Mouse (Mus musculus) kidney, postnatal 0 days (tissue): ENCODE data around the gene Vps53. TPM values are rescaled to one million over a fixed set of nuclear protein-coding genes. Genes with fewer than 3 reads are reported as not detected.
A peak's percentile ranks its signal among the peaks of the same experiment; 100 is the strongest.

ENCODE experiments used
- ATAC-seq: fragments of 200-750 bp; cut with Nextera tagmentation; replicated peaks from 2 replicates; pipeline ENCODE4 v1.8.0; 2017; ENCODE audit warnings: low read depth, moderate number of reproducible peaks, moderate TSS enrichment, moderate library complexity; ENCODE audit not compliant: low FRiP score
- DNase-seq: peaks from one replicate; pipeline ENCODE4 v3.0.0-alpha.2; 2016; ENCODE audit warnings: low spot score
- H3K27ac ChIP-seq: fragments of 300-500 bp; sonication (generic); 2 replicates; pipeline ENCODE4 v1.5.1; 2014; ENCODE audit warnings: mild to moderate bottlenecking
- H3K27me3 ChIP-seq: fragments of 300-500 bp; sonication (generic); 2 replicates; pipeline ENCODE4 v1.6.1; 2014; ENCODE audit warnings: low read length, mixed read lengths; ENCODE audit not compliant: insufficient read depth
- H3K36me3 ChIP-seq: fragments of 300-500 bp; sonication (generic); 2 replicates; pipeline ENCODE4 v1.6.1; 2014; ENCODE audit warnings: low read length, mixed read lengths; ENCODE audit not compliant: insufficient read depth
- H3K4me1 ChIP-seq: fragments of 300-500 bp; sonication (generic); replicated peaks from 2 replicates; pipeline ENCODE4 v1.6.1; 2014; ENCODE audit warnings: antibody characterized with exemption, low read length, mixed read lengths; ENCODE audit not compliant: insufficient read depth
- H3K4me2 ChIP-seq: fragments of 300-500 bp; sonication (generic); 2 replicates; pipeline ENCODE4 v1.6.1; 2014; ENCODE audit warnings: mild to moderate bottlenecking, low read length, moderate library complexity, mixed read lengths
- H3K4me3 ChIP-seq: fragments of 300-500 bp; sonication (generic); replicated peaks from 2 replicates; pipeline ENCODE4 v1.5.1; 2014; ENCODE audit warnings: low read depth, low read length
- H3K9ac ChIP-seq: fragments of 300-500 bp; sonication (generic); 2 replicates; pipeline ENCODE4 v1.6.1; 2014; ENCODE audit warnings: low read depth, low read length
- H3K9me3 ChIP-seq: fragments of 300-500 bp; sonication (generic); replicated peaks from 2 replicates; pipeline ENCODE4 v1.6.1; 2016; ENCODE audit warnings: low read length, inconsistent platforms, mixed read lengths
- CTCF ChIP-seq: IDR thresholded peaks from 2 replicates; pipeline ENCODE4 v1.5.1; 2016; ENCODE audit warnings: antibody characterized with exemption, low read depth, mild to moderate bottlenecking, moderate library complexity
- WGBS: fragments of 180-500 bp; shearing (Covaris S2); extraction: QIAGEN DNeasy Blood & Tissue Kit; methylation state at CpG from one replicate; pipeline ENCODE4 v1.1.7; 2014; 5-methylcytosine and 5-hydroxymethylcytosine counted together
- polyA plus RNA-seq: library from polyadenylated mRNA; unstranded; fragments of >200 nt; fragmentation: Nextera tagmentation; extraction: Ambion mirVana; gene quantifications from 2 replicates; pipeline ENCODE4 v1.2.1, GENCODE M21; 2015

Gene Vps53
- polyA plus RNA-seq, 1 experiment from 2014 or later: 39.0 TPM

- H3K4me3 ChIP-seq: no peak overlapping the region
- H3K4me2 ChIP-seq: no peak overlapping the region
- WGBS: 50% methylated on average over 5 of the region's 5 CpGs
- no peak for TF ChIP-seq CTCF
- no peaks in the 10 kb centered on the region for H3K27me3 ChIP-seq
- H3K9me3 ChIP-seq: no peaks in the 10 kb centered on the region
- peaks cover 17% of the 10 kb centered on the region for H3K36me3 ChIP-seq
- no peak overlapping the region for H3K9ac ChIP-seq
- no peak overlapping the region for H3K27ac ChIP-seq
- H3K4me1 ChIP-seq: no peaks in the 10 kb centered on the region
- DNase-seq: no peak
- no peak for ATAC-seq
Measured at GRCm38 (mm10) chr11:76170207-76170606, 9.2 kb downstream of the Vps53 start.

GRCm38 (mm10) chr11:76168976-76169375 lies 10.5 kb downstream of the Vps53 start:
- 65% methylated on average over 3 of the region's 3 CpGs for WGBS
- no peak for ATAC-seq
- no peak for DNase-seq

GRCm38 (mm10) chr11:76167079-76167765 lies 12.2 kb downstream of the Vps53 start:
- no peaks in the 10 kb centered on the region for H3K9me3 ChIP-seq
- no peak overlapping the region for H3K9ac ChIP-seq
- DNase-seq (peak; percentile 84), ATAC-seq (no peak)
- 21% methylated on average over 5 of the region's 5 CpGs for WGBS
- H3K4me1 ChIP-seq: no peaks in the 10 kb centered on the region
- peak; percentile 92 for TF ChIP-seq CTCF
- no peaks in the 10 kb centered on the region for H3K27me3 ChIP-seq
- no peak overlapping the region for H3K4me3 ChIP-seq
- H3K4me2 ChIP-seq: no peak overlapping the region
- H3K36me3 ChIP-seq: peaks cover 10% of the 10 kb centered on the region; the same call in 1 of the 2 replicates
- no peak overlapping the region for H3K27ac ChIP-seq

More at GRCm38 (mm10) chr11:76168976-76169375, 10.5 kb downstream of the Vps53 start:
- Histone ChIP-seq H3K4me1 (no peaks in the 10 kb centered on the region), H3K9ac (no peak overlapping the region), H3K9me3 (no peaks in the 10 kb centered on the region), H3K4me3 (no peak overlapping the region), H3K36me3 (peaks cover 15% of the 10 kb centered on the region), H3K4me2 (no peak overlapping the region), H3K27me3 (no peaks in the 10 kb centered on the region), H3K27ac (no peak overlapping the region)
- TF ChIP-seq CTCF: no peak

GRCm38 (mm10) chr11:76166657-76167056 lies 12.8 kb downstream of the Vps53 start:
- Histone ChIP-seq H3K27ac (no peak overlapping the region), H3K9me3 (no peaks in the 10 kb centered on the region), H3K4me2 (no peak overlapping the region), H3K9ac (no peak overlapping the region), H3K27me3 (no peaks in the 10 kb centered on the region), H3K4me1 (no peaks in the 10 kb centered on the region), H3K4me3 (no peak overlapping the region), H3K36me3 (0 out of 2 replicates have a peak, but pooled peaks cover 6% of the 10 kb centered on the region)
- ATAC-seq: no peak
- whole genome bisulfite sequencing: 91% methylated on average over 4 of the region's 4 CpGs
- no peak for TF ChIP-seq CTCF
- DNase-seq: no peak

- Histone ChIP-seq H3K27me3 (no peaks in the 10 kb centered on the region), H3K4me2 (no peak overlapping the region), H3K36me3 (0 out of 2 replicates have a peak, but pooled peaks cover 8% of the 10 kb centered on the region), H3K27ac (peak overlapping the region; percentile 16; the same call in 1 of the 2 replicates), H3K4me3 (no peak overlapping the region), H3K9ac (no peak overlapping the region), H3K4me1 (no peaks in the 10 kb centered on the region), H3K9me3 (no peaks in the 10 kb centered on the region)
- DNase-seq: peak; percentile 44
- TF ChIP-seq CTCF: no peak
- no peak for ATAC-seq
- WGBS: 28% methylated on average over 6 of the region's 6 CpGs
Measured at GRCm38 (mm10) chr11:76160251-76160650, 19.2 kb downstream of the Vps53 start.

- Histone ChIP-seq H3K4me3 (no peak overlapping the region), H3K27ac (no peak overlapping the region), H3K9ac (no peak overlapping the region), H3K4me1 (no peaks in the 10 kb centered on the region), H3K9me3 (no peaks in the 10 kb centered on the region), H3K36me3 (0 out of 2 replicates have a peak, but pooled peaks cover 13% of the 10 kb centered on the region), H3K27me3 (no peaks in the 10 kb centered on the region), H3K4me2 (no peak overlapping the region)
- no peak for ATAC-seq
- WGBS: 97% methylated on average over 2 of the region's 2 CpGs
- no peak for DNase-seq
- no peak for TF ChIP-seq CTCF
Measured at GRCm38 (mm10) chr11:76158375-76158774, 21.1 kb downstream of the Vps53 start.
